Mouse (Mus musculus) kidney, postnatal 25 days (tissue): ENCODE results near the gene Zfp113.

Source experiments
- DNase-seq, 2 experiments: peaks; one replicate each; pipeline ENCODE4 v3.0.0; 2021; ENCODE audit warnings: mixed read lengths in 2 of 2

Gene Zfp113

GRCm38 (mm10) chr5:138155443-138155976 lies at the start of gene Zfp113:
TSS of gene Zfp113 (minus strand) at chr5:138155744.
- peak; percentile 92 to 94 for DNase-seq

GRCm38 (mm10) chr5:138202086-138202485 lies 46.5 kb upstream of the Zfp113 start:
- DNase-seq = no peak

GRCm38 (mm10) chr5:138199576-138199975 lies 44.0 kb upstream of the Zfp113 start:
- peak in 1 of 2 experiments; percentile 24 for DNase-seq

GRCm38 (mm10) chr5:138195463-138195862 lies 39.9 kb upstream of the Zfp113 start:
- DNase-seq = no peak

- peak; percentile 17 to 55 for DNase-seq
Measured at GRCm38 (mm10) chr5:138194755-138195345, 39.3 kb upstream of the Zfp113 start.

- peak; percentile 89 to 90 for DNase-seq
Measured at GRCm38 (mm10) chr5:138193771-138194727, 38.5 kb upstream of the Zfp113 start, which contains the start of gene Mblac1. TSS of gene Mblac1 (plus strand) at chr5:138194314.

DNA sequence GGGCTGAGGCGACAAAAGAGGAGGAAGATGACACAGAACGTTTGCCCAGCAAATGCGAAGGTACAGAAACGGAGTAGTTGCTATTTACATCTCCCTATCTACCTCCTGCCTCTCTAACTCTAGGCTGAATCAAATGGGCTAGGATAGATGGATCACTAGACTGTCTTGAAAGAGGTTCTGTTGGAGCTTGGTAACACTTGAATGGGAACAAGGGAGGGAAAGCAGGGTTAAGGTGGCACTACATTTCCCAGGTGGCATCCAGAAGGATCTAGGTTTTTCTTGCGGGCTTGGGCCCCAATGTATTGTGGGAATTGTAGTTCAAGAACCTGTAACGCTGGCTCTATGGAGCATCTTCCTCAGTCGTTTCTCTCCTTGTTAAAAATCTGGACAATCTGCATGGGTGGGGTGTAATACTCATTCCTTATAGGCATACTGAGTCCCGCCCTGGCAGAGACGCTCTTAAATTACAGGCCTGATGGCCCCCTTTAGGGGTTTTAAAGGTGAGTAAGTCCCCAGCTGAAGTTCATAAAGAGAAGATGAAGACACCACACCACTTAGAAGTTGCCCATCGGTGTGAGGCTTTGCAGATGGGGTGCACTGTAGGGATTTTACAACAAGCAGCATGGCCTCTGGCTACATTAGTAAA lies 32.2 kb upstream of the Zfp113 start:
- peak; percentile 78 to 84 for DNase-seq

DNA sequence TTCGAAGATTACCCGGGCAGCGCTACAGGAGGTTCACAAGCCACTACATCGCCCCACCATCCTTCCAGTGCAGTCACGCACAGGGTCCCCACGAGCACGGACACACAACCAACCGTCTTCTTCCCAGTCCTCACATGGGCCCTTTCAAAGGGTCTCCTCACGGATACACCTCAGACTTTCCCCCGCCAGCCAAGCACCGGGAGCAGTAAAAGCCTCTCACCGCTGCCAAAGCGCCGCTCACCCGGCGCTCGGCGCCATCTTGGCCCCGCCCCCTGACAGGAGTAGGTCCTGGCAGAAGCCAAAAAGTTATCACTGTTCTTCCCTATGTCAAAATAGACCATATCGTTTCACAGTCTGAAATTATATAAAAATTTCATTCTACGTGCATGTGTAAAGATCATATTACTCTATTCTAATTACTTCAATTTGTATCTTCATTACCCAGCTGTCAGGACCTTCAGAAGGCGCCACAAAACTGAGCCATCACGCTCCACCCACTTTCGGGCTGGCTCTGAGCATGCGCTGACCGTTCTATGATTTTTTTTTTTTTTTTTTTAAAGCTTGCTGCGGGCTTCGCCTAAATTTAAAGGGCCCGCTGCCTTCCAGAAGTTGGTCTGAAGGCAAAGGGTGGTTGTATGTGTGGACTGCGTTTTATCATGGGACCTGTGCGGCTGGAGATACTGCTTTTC lies 31.6 kb upstream of the Zfp113 start, which contains the start of the genes Taf6 and Cnpy4:
Gene Taf6, minus strand, starts transcription at position 502 of the 689 bp plus-strand sequence.
Gene Cnpy4, plus strand, starts transcription at position 536 of the 689 bp plus-strand sequence.
- DNase-seq = peak; percentile 90

DNA sequence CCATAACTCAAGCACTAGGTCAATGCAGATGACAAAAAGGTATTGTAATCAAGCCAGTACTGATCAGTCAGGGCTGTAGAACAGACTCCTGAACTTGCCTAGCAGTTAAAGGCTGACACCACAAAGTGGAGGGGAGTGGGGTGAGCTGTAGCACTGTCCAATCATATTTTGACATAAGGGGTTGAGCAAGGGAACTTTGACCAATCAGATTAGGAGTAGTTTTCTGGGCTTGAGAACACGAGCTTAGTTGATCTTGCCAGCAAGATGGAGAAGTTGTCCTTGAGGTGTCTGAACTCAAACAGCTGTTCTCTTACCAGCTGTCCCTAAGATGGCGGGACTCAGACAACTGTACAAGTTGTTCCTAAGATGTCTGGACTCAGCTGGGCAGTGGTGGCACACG lies 17.7 kb upstream of the Zfp113 start:
- DNase-seq = no peak

- peak; percentile 99 for DNase-seq
Measured at GRCm38 (mm10) chr5:138171695-138172491, 16.3 kb upstream of the Zfp113 start, which contains the start of the genes Ap4m1 and Mcm7. TSS of gene Ap4m1 (plus strand) at chr5:138172002. TSS of gene Mcm7 (minus strand) at chr5:138172422.

DNA sequence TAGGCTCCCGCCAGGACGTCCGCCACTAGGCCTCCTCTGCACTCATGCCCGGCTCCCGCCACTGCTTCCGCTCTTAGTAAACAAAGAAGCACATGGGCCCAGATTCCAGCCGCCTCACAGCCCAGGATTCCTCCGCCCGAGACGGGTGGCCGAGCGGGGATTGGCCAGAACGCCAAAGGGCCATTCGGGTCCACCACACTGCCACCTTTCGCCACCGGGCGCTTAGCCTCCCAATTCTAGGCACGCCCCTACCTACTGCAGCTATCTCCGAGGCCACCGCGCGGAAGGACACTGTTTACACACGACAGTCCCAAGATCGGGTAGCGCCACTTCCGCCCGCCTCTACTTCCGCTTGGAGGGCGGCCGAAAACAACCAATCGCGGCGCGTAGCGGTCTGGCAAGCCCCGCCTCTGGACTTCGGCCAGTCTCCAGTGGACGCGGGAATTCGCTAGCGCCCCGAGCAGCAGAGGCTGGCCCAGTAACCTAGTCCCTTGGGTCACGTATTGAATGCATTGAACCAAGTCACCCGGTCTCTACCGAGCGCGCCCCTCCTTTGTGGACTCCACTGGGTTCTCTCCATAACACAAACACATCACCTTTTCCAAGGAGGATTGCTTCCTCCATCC lies 15.5 kb upstream of the Zfp113 start:
- peak; percentile 99 for DNase-seq

DNA sequence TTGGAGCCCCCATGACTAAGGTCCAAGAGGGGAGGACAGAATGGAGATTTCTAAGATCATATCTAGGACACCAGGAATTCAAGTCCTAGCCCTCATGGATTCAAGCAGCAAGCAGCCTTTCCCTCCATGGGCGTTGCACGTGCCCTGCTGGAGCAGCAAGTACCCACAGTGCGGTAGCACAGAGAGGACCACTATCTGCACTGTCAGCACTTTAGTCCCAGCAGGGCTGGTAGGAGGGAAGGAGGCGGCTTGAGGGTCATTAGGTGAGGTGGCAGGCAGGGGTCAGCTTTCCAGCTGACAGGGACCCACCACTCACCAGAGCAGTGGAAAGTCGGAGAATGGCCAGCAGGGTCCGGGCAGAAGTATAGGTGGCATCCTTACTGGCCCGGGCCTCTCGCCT lies 10.1 kb upstream of the Zfp113 start:
- no peak for DNase-seq

GRCm38 (mm10) chr5:138163610-138164009 lies 8.1 kb upstream of the Zfp113 start:
- no peak for DNase-seq

DNA sequence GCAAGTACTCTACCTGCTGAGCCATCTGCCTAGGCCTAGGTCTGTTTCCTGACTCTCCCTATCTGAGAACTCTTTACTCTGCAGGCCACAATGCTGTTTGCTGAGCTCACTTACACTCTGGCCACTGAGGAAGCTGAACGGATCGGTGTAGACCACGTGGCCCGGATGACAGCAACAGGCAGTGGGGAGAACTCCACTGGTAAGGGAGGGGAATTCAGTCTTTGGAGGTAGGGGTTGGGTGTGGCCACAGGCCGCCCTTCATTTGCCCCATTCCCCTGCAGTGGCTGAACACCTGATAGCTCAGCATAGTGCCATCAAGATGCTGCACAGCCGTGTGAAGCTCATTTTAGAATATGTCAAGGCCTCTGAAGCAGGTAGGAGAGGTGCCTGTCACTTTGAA lies 7.5 kb upstream of the Zfp113 start:
- no peak for DNase-seq

- peak; percentile 95 to 97 for DNase-seq
Measured at GRCm38 (mm10) chr5:138160842-138161665, 5.5 kb upstream of the Zfp113 start, which contains the start of gene Cops6. TSS of gene Cops6 (plus strand) at chr5:138161071.

- no peak for DNase-seq
Measured at GRCm38 (mm10) chr5:138160224-138160762, 4.7 kb upstream of the Zfp113 start.

- no peak for DNase-seq
Measured at GRCm38 (mm10) chr5:138154390-138154789, 1.2 kb downstream of the Zfp113 start.

DNA sequence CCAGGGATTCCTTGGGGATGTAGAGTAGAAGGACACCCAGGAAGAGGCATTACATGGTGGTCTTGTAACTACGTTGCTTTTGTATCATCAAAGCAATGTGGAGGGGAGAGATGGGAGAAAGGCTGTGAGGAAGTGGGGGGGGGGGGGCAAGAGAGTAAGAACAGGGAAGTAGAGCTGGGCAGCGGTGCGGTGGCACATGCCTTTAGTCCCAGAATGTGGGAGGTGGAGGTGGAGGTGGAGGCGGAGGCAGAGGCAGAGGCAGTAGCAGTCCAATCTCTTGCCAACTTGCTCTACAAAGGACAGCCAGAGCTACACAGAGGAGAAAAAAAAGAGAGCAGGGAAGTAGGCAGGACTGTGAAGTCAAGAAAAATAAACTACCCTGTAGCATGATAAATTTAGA lies 17.0 kb downstream of the Zfp113 start:
- no peak for DNase-seq

DNA sequence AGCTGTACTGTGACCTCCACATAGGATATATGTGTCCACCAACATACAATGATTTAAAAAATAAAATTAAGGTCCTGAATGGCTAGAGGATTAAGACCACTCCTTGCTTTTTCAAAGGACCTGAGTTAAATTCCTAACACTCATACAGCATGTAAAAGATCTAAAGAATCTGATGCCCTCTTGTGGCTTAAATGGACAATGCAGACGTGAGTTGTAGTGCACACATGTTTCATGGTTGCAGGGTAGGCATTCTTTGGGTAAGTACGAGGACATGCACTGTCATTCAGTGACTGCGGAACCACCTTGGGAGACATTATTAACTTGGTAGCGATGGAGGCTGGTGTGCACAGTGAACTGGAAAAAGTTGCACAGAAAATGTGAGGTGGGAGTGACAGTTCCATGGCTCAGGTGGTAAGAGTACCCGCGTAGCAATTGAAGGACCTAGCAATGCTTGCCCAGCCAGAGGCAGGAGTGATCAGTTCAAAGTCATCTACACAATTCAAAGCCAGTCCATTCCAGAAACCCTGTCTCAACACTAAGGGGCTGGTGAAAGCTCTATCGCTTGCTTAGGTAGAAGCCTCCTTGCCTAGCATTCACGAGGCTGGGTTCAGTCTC lies 17.5 kb downstream of the Zfp113 start:
- DNase-seq = peak in 1 of 2 experiments; percentile 78
